Mouse (Mus musculus): ENCODE measurements at regions not wholly inside any gene's neighbourhood (a gene's known extent, or its start where the extent isn't known, plus 50 kb on each side); places are given as distances from the start of the nearest gene placed in this dataset.

- H3K4me3 ChIP-seq (ENCODE audit: insufficient read depth, low read length): no peak overlapping the region
- no peak overlapping the region for H3K27ac ChIP-seq (ENCODE audit: insufficient read depth, low read length)
- H3K4me1 ChIP-seq (ENCODE audit: control insufficient read depth, insufficient read depth, low read length): no peaks in the 10 kb centered on the region; the same call in 1 of the 2 replicates
- TF ChIP-seq POLR2A (IDR thresholded peaks at IDR 0.05; ENCODE audit: extremely low read depth, insufficient read depth, low read length) (no peak), CTCF (IDR thresholded peaks at IDR 0.05; ENCODE audit: extremely low read depth, insufficient read depth, low read length) (no peak)
These were observed 62.9 kb downstream of the Fam84a start for GRCm38 (mm10) chr12:14088960-14089359.

DNA sequence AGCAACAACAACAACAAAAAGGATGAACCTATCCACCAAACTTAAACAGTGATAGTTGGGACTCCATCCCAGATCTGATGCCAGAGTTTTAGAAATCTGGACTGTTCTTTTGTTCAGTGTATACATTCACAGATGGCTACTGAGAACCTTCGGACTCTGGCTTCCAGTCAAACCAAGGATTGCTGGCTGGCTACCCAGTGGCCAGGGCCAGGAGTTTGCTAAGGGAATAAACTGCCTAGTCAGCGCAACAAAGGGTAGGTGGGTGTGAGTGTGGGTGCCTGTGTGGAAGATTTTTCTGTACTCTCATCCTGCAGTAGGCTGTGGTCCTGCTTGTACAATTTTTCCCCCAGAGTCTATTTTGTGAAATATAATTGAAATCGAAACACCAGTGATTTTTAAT, 69.1 kb downstream of the Fam84a start:
- TF ChIP-seq CTCF (IDR thresholded peaks at IDR 0.05; ENCODE audit: extremely low read depth, insufficient read depth, low read length) (no peak), POLR2A (IDR thresholded peaks at IDR 0.05; ENCODE audit: extremely low read depth, insufficient read depth, low read length) (no peak)
- no peaks in the 10 kb centered on the region for H3K4me1 ChIP-seq (ENCODE audit: control insufficient read depth, insufficient read depth, low read length)
- H3K4me3 ChIP-seq (ENCODE audit: insufficient read depth, low read length): no peak overlapping the region
- no peak overlapping the region for H3K27ac ChIP-seq (ENCODE audit: insufficient read depth, low read length)

DNA sequence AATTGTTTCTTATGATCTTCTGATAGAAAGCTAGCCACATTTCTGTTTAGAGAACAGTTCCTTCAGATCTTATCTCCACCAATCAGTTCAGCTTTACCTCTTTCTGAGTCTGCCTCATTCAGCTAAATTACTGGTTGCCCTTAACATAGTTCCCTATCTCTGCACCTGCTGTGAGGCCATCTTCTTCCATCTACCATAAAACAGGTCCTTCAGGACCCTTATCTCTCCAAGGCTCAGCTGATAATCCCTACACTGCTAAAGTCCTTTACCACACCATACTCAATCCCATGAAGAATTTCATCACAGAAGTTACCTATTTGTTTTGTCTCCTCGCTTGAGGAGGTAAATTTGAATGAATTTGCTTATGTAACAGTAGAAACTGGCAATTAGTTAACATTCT, 72.0 kb downstream of the Fam84a start:
- no peak overlapping the region for H3K4me3 ChIP-seq (ENCODE audit: insufficient read depth, low read length)
- no peak for TF ChIP-seq POLR2A (IDR thresholded peaks at IDR 0.05; ENCODE audit: extremely low read depth, insufficient read depth, low read length)
- TF ChIP-seq CTCF (IDR thresholded peaks at IDR 0.05; ENCODE audit: extremely low read depth, insufficient read depth, low read length): no peak
- H3K4me1 ChIP-seq (ENCODE audit: control insufficient read depth, insufficient read depth, low read length): no peaks in the 10 kb centered on the region
- H3K27ac ChIP-seq (ENCODE audit: insufficient read depth, low read length): no peak overlapping the region

GRCm38 (mm10) chr12:14069049-14069448, 82.8 kb downstream of the Fam84a start:
- TF ChIP-seq CTCF (IDR thresholded peaks at IDR 0.05; ENCODE audit: extremely low read depth, insufficient read depth, low read length) (no peak), POLR2A (IDR thresholded peaks at IDR 0.05; ENCODE audit: extremely low read depth, insufficient read depth, low read length) (no peak)

DNA sequence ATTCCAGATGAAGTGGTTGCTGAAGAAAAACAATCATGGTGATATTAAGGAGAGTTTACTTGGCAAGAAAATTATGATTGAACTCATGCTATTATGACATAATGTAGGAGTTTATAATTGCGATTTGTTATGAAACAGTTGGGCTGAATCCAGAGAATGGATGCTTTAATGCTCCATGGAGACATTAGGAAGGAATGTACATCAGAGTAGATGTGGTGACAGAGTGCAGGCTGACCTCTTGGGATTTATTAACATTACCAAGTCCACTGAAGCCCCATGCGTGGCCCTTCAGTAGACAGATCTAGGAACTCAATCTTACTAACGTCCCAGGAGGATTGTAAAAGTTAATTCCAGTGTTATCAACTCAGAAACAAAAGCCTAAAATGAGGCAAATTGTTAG, 86.5 kb downstream of the Fam84a start:
- Histone ChIP-seq H3K4me3 (ENCODE audit: insufficient read depth, low read length) (no peak overlapping the region), H3K4me1 (ENCODE audit: control insufficient read depth, insufficient read depth, low read length) (no peaks in the 10 kb centered on the region), H3K27ac (ENCODE audit: insufficient read depth, low read length) (no peak overlapping the region)
- TF ChIP-seq CTCF (IDR thresholded peaks at IDR 0.05; ENCODE audit: extremely low read depth, insufficient read depth, low read length): no peak
- no peak for TF ChIP-seq POLR2A (IDR thresholded peaks at IDR 0.05; ENCODE audit: extremely low read depth, insufficient read depth, low read length)

More at GRCm38 (mm10) chr12:14069049-14069448, 82.8 kb downstream of the Fam84a start:
- Histone ChIP-seq H3K4me3 (ENCODE audit: insufficient read depth, low read length) (no peak overlapping the region), H3K27ac (ENCODE audit: insufficient read depth, low read length) (no peak overlapping the region), H3K4me1 (ENCODE audit: control insufficient read depth, insufficient read depth, low read length) (no peaks in the 10 kb centered on the region)

DNA sequence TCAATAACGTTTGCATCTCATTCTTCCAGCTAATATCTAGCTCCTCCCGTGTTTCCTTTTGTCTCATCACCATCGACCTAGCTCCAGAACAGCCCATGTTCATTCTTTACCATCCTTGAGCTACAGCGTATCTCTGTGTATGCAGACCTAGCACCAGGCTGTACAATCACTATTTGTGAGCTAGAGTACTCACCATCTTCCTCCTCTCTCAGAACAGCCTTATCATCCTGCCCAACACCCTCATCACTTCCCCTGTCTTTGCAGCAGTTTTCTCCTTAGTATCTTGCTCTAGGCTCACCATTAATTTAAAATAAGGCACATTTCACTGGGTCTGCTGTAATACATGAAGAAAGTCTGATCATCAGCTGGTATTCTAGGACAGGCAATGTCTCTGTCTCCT, 88.6 kb downstream of the Fam84a start:
- Histone ChIP-seq H3K4me1 (ENCODE audit: control insufficient read depth, insufficient read depth, low read length) (no peaks in the 10 kb centered on the region), H3K27ac (ENCODE audit: insufficient read depth, low read length) (no peak overlapping the region), H3K4me3 (ENCODE audit: insufficient read depth, low read length) (no peak overlapping the region)
- TF ChIP-seq CTCF (IDR thresholded peaks at IDR 0.05; ENCODE audit: extremely low read depth, insufficient read depth, low read length): no peak
- no peak for TF ChIP-seq POLR2A (IDR thresholded peaks at IDR 0.05; ENCODE audit: extremely low read depth, insufficient read depth, low read length)

GRCm38 (mm10) chr12:14056116-14056515, 95.7 kb downstream of the Fam84a start:
- Histone ChIP-seq H3K27ac (ENCODE audit: insufficient read depth, low read length) (no peak overlapping the region), H3K4me3 (ENCODE audit: insufficient read depth, low read length) (no peak overlapping the region), H3K4me1 (ENCODE audit: control insufficient read depth, insufficient read depth, low read length) (no peaks in the 10 kb centered on the region)
- TF ChIP-seq CTCF (IDR thresholded peaks at IDR 0.05; ENCODE audit: extremely low read depth, insufficient read depth, low read length): no peak
- no peak for TF ChIP-seq POLR2A (IDR thresholded peaks at IDR 0.05; ENCODE audit: extremely low read depth, insufficient read depth, low read length)

- Histone ChIP-seq H3K4me3 (ENCODE audit: insufficient read depth, low read length) (no peak overlapping the region), H3K27ac (ENCODE audit: insufficient read depth, low read length) (no peak overlapping the region), H3K4me1 (ENCODE audit: control insufficient read depth, insufficient read depth, low read length) (no peaks in the 10 kb centered on the region)
- no peak for TF ChIP-seq CTCF (IDR thresholded peaks at IDR 0.05; ENCODE audit: extremely low read depth, insufficient read depth, low read length)
- TF ChIP-seq POLR2A (IDR thresholded peaks at IDR 0.05; ENCODE audit: extremely low read depth, insufficient read depth, low read length): no peak
These were observed 119.5 kb downstream of the Fam84a start for GRCm38 (mm10) chr12:14032363-14032762.

DNA sequence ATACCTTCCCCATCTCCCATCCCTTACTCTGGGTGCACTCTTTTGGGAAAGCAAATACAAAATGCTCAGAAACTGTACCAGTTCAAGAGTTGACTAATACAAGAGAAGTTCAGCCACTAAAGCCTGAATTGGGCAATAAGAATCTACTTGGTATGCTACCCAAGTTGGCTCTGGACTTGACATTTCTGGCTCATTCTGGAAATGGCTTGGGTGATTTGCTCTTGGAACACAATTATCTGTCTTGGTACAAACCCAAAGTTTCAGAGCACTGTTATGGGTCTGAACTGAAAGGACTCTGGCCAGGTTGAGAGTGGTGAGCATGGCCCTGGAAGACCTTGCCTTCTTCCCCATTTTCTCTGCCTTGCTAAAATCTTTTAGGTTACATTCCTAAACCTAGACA, 136.6 kb downstream of the Fam84a start:
- no peaks in the 10 kb centered on the region for H3K4me1 ChIP-seq (ENCODE audit: control insufficient read depth, insufficient read depth, low read length)
- no peak overlapping the region for H3K27ac ChIP-seq (ENCODE audit: insufficient read depth, low read length)
- no peak overlapping the region for H3K4me3 ChIP-seq (ENCODE audit: insufficient read depth, low read length)
- TF ChIP-seq CTCF (IDR thresholded peaks at IDR 0.05; ENCODE audit: extremely low read depth, insufficient read depth, low read length) (no peak), POLR2A (IDR thresholded peaks at IDR 0.05; ENCODE audit: extremely low read depth, insufficient read depth, low read length) (no peak)

DNA sequence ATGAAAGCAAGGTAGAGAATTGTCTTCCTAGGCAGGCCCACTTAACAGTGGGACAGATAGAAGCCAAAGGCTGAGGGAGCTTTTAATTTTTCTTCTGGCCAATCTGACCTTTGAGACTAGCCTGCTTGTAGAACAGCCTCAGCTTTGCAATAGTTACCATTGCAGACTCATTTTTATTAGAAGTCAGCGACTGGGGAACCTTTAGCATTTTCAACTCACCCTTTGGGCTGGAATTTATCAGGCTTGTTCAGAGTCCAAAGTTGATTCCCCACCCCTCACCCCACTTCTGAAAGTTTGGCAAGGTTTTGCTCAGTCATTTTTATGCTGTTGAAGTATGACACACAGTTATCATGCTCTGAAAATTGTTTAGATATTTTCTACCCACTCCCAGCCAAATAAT, 145.9 kb downstream of the Fam84a start:
- TF ChIP-seq POLR2A (IDR thresholded peaks at IDR 0.05; ENCODE audit: extremely low read depth, insufficient read depth, low read length) (no peak), CTCF (IDR thresholded peaks at IDR 0.05; ENCODE audit: extremely low read depth, insufficient read depth, low read length) (no peak)
- Histone ChIP-seq H3K27ac (ENCODE audit: insufficient read depth, low read length) (no peak overlapping the region), H3K4me3 (ENCODE audit: insufficient read depth, low read length) (no peak overlapping the region), H3K4me1 (ENCODE audit: control insufficient read depth, insufficient read depth, low read length) (no peaks in the 10 kb centered on the region)

DNA sequence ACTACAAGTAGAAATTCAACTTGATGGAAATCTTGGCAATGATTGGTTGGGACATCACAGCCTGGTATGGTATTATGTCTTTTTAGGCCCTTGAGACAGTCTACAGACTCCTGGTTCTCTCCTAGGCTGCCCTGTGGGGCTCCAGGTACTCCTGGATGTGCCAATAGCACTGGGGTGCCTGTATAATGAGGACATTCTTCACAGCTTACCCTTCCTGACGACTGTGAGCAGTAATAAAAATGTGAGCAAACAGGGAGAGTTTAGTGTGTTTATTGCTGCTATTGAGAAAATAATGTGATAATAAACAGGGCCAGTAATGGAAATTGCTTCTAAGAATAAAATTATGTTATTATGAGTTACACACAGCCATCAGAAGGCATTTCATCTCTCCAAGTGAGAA, 150.2 kb downstream of the Fam84a start:
- TF ChIP-seq CTCF (IDR thresholded peaks at IDR 0.05; ENCODE audit: extremely low read depth, insufficient read depth, low read length): no peak
- no peak for TF ChIP-seq POLR2A (IDR thresholded peaks at IDR 0.05; ENCODE audit: extremely low read depth, insufficient read depth, low read length)
- no peak overlapping the region for H3K4me3 ChIP-seq (ENCODE audit: insufficient read depth, low read length)
- no peak overlapping the region for H3K27ac ChIP-seq (ENCODE audit: insufficient read depth, low read length)
- no peaks in the 10 kb centered on the region for H3K4me1 ChIP-seq (ENCODE audit: control insufficient read depth, insufficient read depth, low read length)

Data from cortical plate, adult 2 months (tissue).